Mouse (Mus musculus) A20 (cell line): Measurements from ENCODE around the gene Foxk1.

ENCODE experiments used
- DNase-seq: peaks from one replicate; pipeline ENCODE4 v3.0.0-alpha.2; 2011; ENCODE audit warnings: low read depth, low spot score

Gene Foxk1

GRCm38 (mm10) chr5:142400981-142401640, at the start of gene Foxk1:
Foxk1 (plus strand) TSS chr5:142401497.
- DNase-seq: peak; percentile 93

- no peak for DNase-seq
Observed at GRCm38 (mm10) chr5:142352336-142352892, 48.9 kb upstream of the Foxk1 start.

- no peak for DNase-seq
Observed at GRCm38 (mm10) chr5:142355144-142355543, 46.2 kb upstream of the Foxk1 start.

- no peak for DNase-seq
Observed at GRCm38 (mm10) chr5:142361166-142361565, 40.1 kb upstream of the Foxk1 start.

- DNase-seq: no peak
Observed at GRCm38 (mm10) chr5:142362894-142363293, 38.4 kb upstream of the Foxk1 start.

- DNase-seq: no peak
Observed at GRCm38 (mm10) chr5:142364095-142364494, 37.2 kb upstream of the Foxk1 start.

GRCm38 (mm10) chr5:142367085-142368081, 33.9 kb upstream of the Foxk1 start:
- peak; percentile 98 for DNase-seq

GRCm38 (mm10) chr5:142368122-142368521, 33.2 kb upstream of the Foxk1 start:
- no peak for DNase-seq

GRCm38 (mm10) chr5:142370406-142371171, 30.7 kb upstream of the Foxk1 start:
- no peak for DNase-seq

GRCm38 (mm10) chr5:142371172-142372155, 29.8 kb upstream of the Foxk1 start:
- no peak for DNase-seq

- DNase-seq: no peak
Observed at GRCm38 (mm10) chr5:142372207-142372606, 29.1 kb upstream of the Foxk1 start.

- DNase-seq: no peak
Observed at GRCm38 (mm10) chr5:142374343-142374742, 27.0 kb upstream of the Foxk1 start.

GRCm38 (mm10) chr5:142375641-142376040, 25.7 kb upstream of the Foxk1 start:
- DNase-seq: peak; percentile 79

- peak; percentile 86 for DNase-seq
Observed at GRCm38 (mm10) chr5:142376071-142376470, 25.2 kb upstream of the Foxk1 start.

GRCm38 (mm10) chr5:142378068-142378467, 23.2 kb upstream of the Foxk1 start:
- DNase-seq: no peak

GRCm38 (mm10) chr5:142380491-142380890, 20.8 kb upstream of the Foxk1 start:
- DNase-seq: no peak

GRCm38 (mm10) chr5:142384911-142385660, 16.2 kb upstream of the Foxk1 start:
- no peak for DNase-seq

GRCm38 (mm10) chr5:142386329-142386728, 15.0 kb upstream of the Foxk1 start:
- DNase-seq: no peak
